Mouse (Mus musculus) heart, postnatal 0 days (tissue): ENCODE results near the gene Gm10188. TPM values are rescaled to one million over a fixed set of nuclear protein-coding genes. Genes with fewer than 3 reads are reported as not detected.

Experiments used
- ATAC-seq: fragments of 200-750 bp; cut with Nextera tagmentation; 2 replicates; pipeline ENCODE4 v1.8.0; 2017; ENCODE audit warnings: low read depth, moderate number of reproducible peaks, moderate library complexity; ENCODE audit not compliant: insufficient read depth
- DNase-seq: peaks from one replicate; pipeline ENCODE4 v3.0.0-alpha.2; 2016; ENCODE audit warnings: low spot score
- H3K27ac ChIP-seq: fragments of 300-500 bp; sonication (generic); 2 replicates; pipeline ENCODE4 v1.5.1; 2014; ENCODE audit warnings: low read depth, mild to moderate bottlenecking
- H3K27me3 ChIP-seq: fragments of 300-500 bp; sonication (generic); 2 replicates; pipeline ENCODE4 v1.6.1; 2014; ENCODE audit warnings: low read length, mixed read lengths; ENCODE audit not compliant: control insufficient read depth, insufficient read depth
- H3K36me3 ChIP-seq: fragments of 300-500 bp; sonication (generic); replicated peaks from 2 replicates; pipeline ENCODE4 v1.6.1; 2014; ENCODE audit warnings: low read length, mixed read lengths; ENCODE audit not compliant: control insufficient read depth, insufficient read depth
- H3K4me1 ChIP-seq: fragments of 300-500 bp; sonication (generic); 2 replicates; pipeline ENCODE4 v1.6.1; 2014; ENCODE audit warnings: antibody characterized with exemption; ENCODE audit not compliant: control insufficient read depth, insufficient read depth
- H3K4me2 ChIP-seq: fragments of 300-500 bp; sonication (generic); 2 replicates; pipeline ENCODE4 v1.6.1; 2014; ENCODE audit warnings: low read depth, mild to moderate bottlenecking, low read length, moderate library complexity
- H3K4me3 ChIP-seq: fragments of 300-500 bp; sonication (generic); 2 replicates; pipeline ENCODE4 v1.5.1; 2014; ENCODE audit warnings: low read depth, low read length
- H3K9ac ChIP-seq: fragments of 300-500 bp; sonication (generic); replicated peaks from 2 replicates; pipeline ENCODE4 v1.6.1; 2014; ENCODE audit warnings: low read depth, low read length, mixed read lengths
- H3K9me3 ChIP-seq: fragments of 300-500 bp; sonication (generic); replicated peaks from 2 replicates; pipeline ENCODE4 v1.6.1; 2016; ENCODE audit warnings: low read length; ENCODE audit not compliant: control insufficient read depth
- CTCF ChIP-seq: IDR thresholded peaks from 2 replicates; pipeline ENCODE4 v1.5.1; 2016; ENCODE audit warnings: antibody characterized with exemption, control low read depth, low read depth
- EP300 ChIP-seq: IDR thresholded peaks from 2 replicates; pipeline ENCODE4 v1.6.1; 2016; ENCODE audit warnings: antibody characterized with exemption, low read depth
- WGBS: fragments of 180-500 bp; shearing (Covaris S2); extraction: QIAGEN DNeasy Blood & Tissue Kit; methylation state at CpG from one replicate; pipeline ENCODE4 v1.1.7; 2014; 5-methylcytosine and 5-hydroxymethylcytosine counted together
- microRNA counts: library from miRNA; unstranded; fragments of <30 nt; microRNA quantifications from one replicate; lab custom pipeline; 2015
- microRNA-seq: library from miRNA; unstranded; fragments of <30 nt; microRNA quantifications from one replicate; pipeline ENCODE4, GENCODE M21; 2016
- polyA plus RNA-seq: library from polyadenylated mRNA; unstranded; fragments of >200 nt; fragmentation: Nextera tagmentation; extraction: Ambion mirVana; gene quantifications from 2 replicates; pipeline ENCODE4 v1.2.1, GENCODE M21; 2015
- total RNA-seq: library from RNA; depleted of rRNA; stranded (reverse); fragments of >200 nt; gene quantifications from 2 replicates; pipeline ENCODE4 v1.2.3, GENCODE M21; 2014; ENCODE audit warnings: low replicate concordance; rRNA removed

Gene Gm10188
- total and polyA plus RNA-seq, 2 experiments from 2014 or later = not detected

DNA sequence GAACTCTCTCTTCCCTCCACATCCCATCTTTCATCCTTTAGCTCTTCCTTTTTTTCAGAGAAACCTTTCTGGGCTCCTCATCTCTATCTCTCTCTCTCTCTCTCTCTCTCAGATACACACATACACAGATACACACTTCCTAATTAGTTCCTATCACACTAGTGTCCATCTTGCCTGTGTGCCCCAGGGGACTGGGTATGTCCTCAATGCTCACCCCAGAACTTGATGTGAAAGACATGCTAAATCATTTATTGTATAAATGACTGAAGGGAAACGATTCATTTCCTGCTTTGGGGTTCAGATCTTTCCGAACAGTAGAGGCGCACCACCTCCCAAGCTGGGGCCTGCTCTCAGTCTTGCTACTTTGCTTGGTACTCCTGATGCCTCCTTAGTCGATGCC lies 40.3 kb downstream of the Gm10188 start:
- Histone ChIP-seq H3K4me1 (peaks cover 7% of the 10 kb centered on the region; the same call in 1 of the 2 replicates), H3K27me3 (peaks cover 82% of the 10 kb centered on the region), H3K36me3 (no peaks in the 10 kb centered on the region), H3K4me2 (no peak overlapping the region), H3K27ac (no peak overlapping the region), H3K4me3 (no peak overlapping the region), H3K9me3 (no peaks in the 10 kb centered on the region), H3K9ac (no peak overlapping the region)
- 34% methylated on average over 4 of the region's 4 CpGs for WGBS
- ATAC-seq = no peak
- DNase-seq = no peak
- no peak for TF ChIP-seq CTCF
- no peak for TF ChIP-seq EP300

DNA sequence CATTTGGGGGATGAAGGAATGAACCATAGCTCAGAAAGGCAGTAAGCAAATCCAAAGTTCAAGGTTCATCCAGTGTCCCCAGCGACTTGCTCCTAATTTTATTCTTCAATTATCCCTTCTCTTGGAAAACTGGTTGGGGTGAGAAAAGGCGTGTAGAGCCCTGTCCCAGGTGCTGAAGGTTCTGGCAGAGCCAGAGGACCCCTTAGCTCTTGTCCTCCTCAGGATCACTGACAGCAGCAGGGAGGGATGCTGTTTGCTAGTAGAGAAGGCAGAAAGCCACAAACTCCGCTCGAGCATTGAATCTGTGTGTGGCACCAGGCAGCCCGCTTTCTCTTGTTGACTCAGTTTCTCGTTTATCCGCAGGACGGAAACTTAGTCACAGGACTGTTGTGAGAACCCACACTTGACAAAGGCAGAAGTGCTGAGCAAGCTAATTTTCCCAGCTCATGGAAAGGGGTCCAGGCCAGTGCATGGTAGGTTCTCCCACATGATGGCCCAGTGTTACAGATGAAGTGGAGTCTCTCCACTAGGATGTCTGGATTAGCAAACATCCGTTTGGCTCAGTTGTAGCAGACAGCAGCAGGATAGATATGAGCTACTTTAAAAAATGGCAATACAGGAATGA lies 41.0 kb downstream of the Gm10188 start:
- Histone ChIP-seq H3K4me2 (no peak overlapping the region), H3K9ac (no peak overlapping the region), H3K4me1 (peaks cover 7% of the 10 kb centered on the region; the same call in 1 of the 2 replicates), H3K27me3 (peaks cover 78% of the 10 kb centered on the region), H3K27ac (no peak overlapping the region), H3K36me3 (no peaks in the 10 kb centered on the region), H3K9me3 (no peaks in the 10 kb centered on the region), H3K4me3 (no peak overlapping the region)
- DNase-seq = no peak
- no peak for TF ChIP-seq CTCF
- TF ChIP-seq EP300 = no peak
- 29% methylated on average over 9 of the region's 9 CpGs for WGBS
- ATAC-seq = no peak

DNA sequence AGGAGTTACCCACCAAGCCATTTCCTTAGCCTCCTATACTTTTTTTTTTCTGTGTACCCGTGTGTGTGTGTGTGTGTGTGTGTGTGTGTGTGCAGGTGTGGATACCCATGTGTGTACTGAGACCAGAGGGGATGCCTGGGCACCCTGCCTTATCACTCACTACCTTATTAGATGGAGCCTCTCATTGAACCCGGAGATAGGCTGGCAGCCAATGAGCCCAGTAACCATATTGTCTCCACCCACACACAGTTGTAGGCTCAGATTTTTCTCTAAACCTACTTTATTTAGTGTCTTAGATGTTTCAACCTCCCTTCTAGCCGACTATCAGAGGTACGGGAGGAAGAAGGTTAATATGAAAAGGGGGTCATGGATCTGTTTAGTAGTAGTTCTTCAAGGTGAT lies 43.3 kb downstream of the Gm10188 start:
- ATAC-seq (no peak), DNase-seq (no peak)
- WGBS = 62% methylated on average over 4 of the region's 4 CpGs
- H3K9ac ChIP-seq = no peak overlapping the region
- H3K27me3 ChIP-seq = peaks cover 68% of the 10 kb centered on the region
- TF ChIP-seq EP300 (no peak), CTCF (no peak)
- H3K4me1 ChIP-seq = peaks cover 7% of the 10 kb centered on the region; the same call in 1 of the 2 replicates
- no peaks in the 10 kb centered on the region for H3K36me3 ChIP-seq
- no peaks in the 10 kb centered on the region for H3K9me3 ChIP-seq
- no peak overlapping the region for H3K27ac ChIP-seq
- no peak overlapping the region for H3K4me3 ChIP-seq
- no peak overlapping the region for H3K4me2 ChIP-seq

MicroRNA genes within 50 kb of the gene (microRNA counts, 519-probe panel; counts per million panel counts)
- not detected for microRNA mmu-miR-135b (lab: Ali Mortazavi, UCI)

Small RNAs within 50 kb of the gene (microRNA-seq; reads per million reads assigned to microRNA genes)
- 23.7 reads per million, percentile 39 among the genes with 10 or more reads in this experiment for gene Mir135b

Other genes starting within 250 kb of the Gm10188 start
- 32.9 and 35.3 TPM in 2 replicates for gene Elk4, start 222.2 kb downstream of the Gm10188 start, total RNA-seq
- gene Elk4, start 222.2 kb downstream of the Gm10188 start, polyA plus RNA-seq = 10.5 and 13.3 TPM in 2 replicates
- gene Mfsd4a, start 161.7 kb downstream of the Gm10188 start, total RNA-seq = 4.4 and 4.5 TPM in 2 replicates
- 4.2 and 6.4 TPM in 2 replicates for gene Mfsd4a, start 161.7 kb downstream of the Gm10188 start, polyA plus RNA-seq
- gene Cdk18, start 90.1 kb downstream of the Gm10188 start, total RNA-seq = 4.0 and 6.2 TPM in 2 replicates
- 1.9 and 2.0 TPM in 2 replicates for gene Cdk18, start 90.1 kb downstream of the Gm10188 start, polyA plus RNA-seq
- not detected in 2 replicates for gene Lemd1, start 38.3 kb downstream of the Gm10188 start, total RNA-seq
- gene Lemd1, start 38.3 kb downstream of the Gm10188 start, polyA plus RNA-seq = not detected in 2 replicates
- gene AC124108.1, start 38.3 kb downstream of the Gm10188 start, total RNA-seq = 0.39 TPM in 1 of 2 replicates, not detected in the other
- not detected in 2 replicates for gene AC124108.1, start 38.3 kb downstream of the Gm10188 start, polyA plus RNA-seq
- 0.12 and 2.3 TPM in 2 replicates for gene Klhdc8a, start 68.9 kb upstream of the Gm10188 start, total RNA-seq
- gene Klhdc8a, start 68.9 kb upstream of the Gm10188 start, polyA plus RNA-seq = 0.68 and 0.95 TPM in 2 replicates
- gene Nuak2, start 86.4 kb upstream of the Gm10188 start, total RNA-seq = 0.76 and 2.6 TPM in 2 replicates
- gene Nuak2, start 86.4 kb upstream of the Gm10188 start, polyA plus RNA-seq = 2.0 and 2.2 TPM in 2 replicates
- gene Tmcc2, start 161.5 kb upstream of the Gm10188 start, total RNA-seq = 19.9 and 20.4 TPM in 2 replicates
- 4.6 and 6.5 TPM in 2 replicates for gene Tmcc2, start 161.5 kb upstream of the Gm10188 start, polyA plus RNA-seq
- 6.7 and 37.6 TPM in 2 replicates for gene Dstyk, start 187.8 kb upstream of the Gm10188 start, total RNA-seq
- 6.3 and 6.7 TPM in 2 replicates for gene Dstyk, start 187.8 kb upstream of the Gm10188 start, polyA plus RNA-seq
- gene Rbbp5, start 247.6 kb upstream of the Gm10188 start, total RNA-seq = 21.6 and 35.3 TPM in 2 replicates
- gene Rbbp5, start 247.6 kb upstream of the Gm10188 start, polyA plus RNA-seq = 15.8 and 17.8 TPM in 2 replicates